Mouse (Mus musculus): ENCODE data around the gene Gm12695.

The Gm12695 gene

GRCm38 (mm10) chr4:96785086-96785485, at the start of gene Gm12695:
TSS of gene Gm12695 (minus strand) at chr4:96785186.
- DNase-seq (ENCODE audit: low read depth, low spot score) = no peak

- DNase-seq (ENCODE audit: low read depth, low spot score) = no peak
Measured at GRCm38 (mm10) chr4:96825540-96826045, 40.6 kb upstream of the Gm12695 start.

- DNase-seq (ENCODE audit: low read depth, low spot score) = no peak
Measured at GRCm38 (mm10) chr4:96806824-96807808, 22.1 kb upstream of the Gm12695 start.

GRCm38 (mm10) chr4:96799380-96800157, 14.6 kb upstream of the Gm12695 start:
- DNase-seq (ENCODE audit: low read depth, low spot score) = no peak

- DNase-seq (ENCODE audit: low read depth, low spot score) = no peak
Measured at GRCm38 (mm10) chr4:96797583-96797982, 12.6 kb upstream of the Gm12695 start.

GRCm38 (mm10) chr4:96791301-96791700, 6.3 kb upstream of the Gm12695 start:
- DNase-seq (ENCODE audit: low read depth, low spot score) = no peak

- no peak for DNase-seq (ENCODE audit: low read depth, low spot score)
Measured at GRCm38 (mm10) chr4:96789905-96790304, 4.9 kb upstream of the Gm12695 start.

GRCm38 (mm10) chr4:96786610-96787009, 1.6 kb upstream of the Gm12695 start:
- peak; percentile 22 for DNase-seq (ENCODE audit: low read depth, low spot score)

GRCm38 (mm10) chr4:96772966-96773566, 11.9 kb downstream of the Gm12695 start:
- DNase-seq (ENCODE audit: low read depth, low spot score) = no peak

GRCm38 (mm10) chr4:96766396-96766998, 18.5 kb downstream of the Gm12695 start:
- no peak for DNase-seq (ENCODE audit: low read depth, low spot score)

- no peak for DNase-seq (ENCODE audit: low read depth, low spot score)
Measured at GRCm38 (mm10) chr4:96751953-96752352, 33.0 kb downstream of the Gm12695 start.

GRCm38 (mm10) chr4:96740472-96740871, 44.5 kb downstream of the Gm12695 start:
- DNase-seq (ENCODE audit: low read depth, low spot score) = no peak

GRCm38 (mm10) chr4:96729256-96729655, 55.7 kb downstream of the Gm12695 start:
- no peak for DNase-seq (ENCODE audit: low read depth, low spot score)

GRCm38 (mm10) chr4:96728211-96728610, 56.8 kb downstream of the Gm12695 start:
- no peak for DNase-seq (ENCODE audit: low read depth, low spot score)

GRCm38 (mm10) chr4:96725415-96726055, 59.5 kb downstream of the Gm12695 start:
- DNase-seq (ENCODE audit: low read depth, low spot score) = no peak

GRCm38 (mm10) chr4:96722301-96722700, 62.7 kb downstream of the Gm12695 start:
- DNase-seq (ENCODE audit: low read depth, low spot score) = no peak

- DNase-seq (ENCODE audit: low read depth, low spot score) = no peak
Measured at GRCm38 (mm10) chr4:96718977-96719966, 65.7 kb downstream of the Gm12695 start.

GRCm38 (mm10) chr4:96718503-96718902, 66.5 kb downstream of the Gm12695 start:
- DNase-seq (ENCODE audit: low read depth, low spot score) = no peak

GRCm38 (mm10) chr4:96705281-96705951, 79.6 kb downstream of the Gm12695 start:
- DNase-seq (ENCODE audit: low read depth, low spot score) = no peak

All from WW6 (cell line).